Mouse (Mus musculus): ENCODE measurements at regions not wholly inside any gene's neighbourhood (a gene's known extent, or its start where the extent isn't known, plus 50 kb on each side); places are given as distances from the start of the nearest gene placed in this dataset.

GRCm38 (mm10) chr6:117272227-117272955, 104.1 kb downstream of the Cxcl12 start:
- Histone ChIP-seq H3K4me1 (replicated peaks; ENCODE audit: control insufficient read depth, insufficient read depth, low read length) (no peaks in the 10 kb centered on the region), H3K9ac (ENCODE audit: low read depth, low read length) (no peak overlapping the region), H3K36me3 (ENCODE audit: control insufficient read depth, insufficient read depth) (no peaks in the 10 kb centered on the region), H3K27ac (ENCODE audit: low read depth, low read length) (no peak overlapping the region), H3K4me3 (ENCODE audit: low read depth, low read length) (no peak overlapping the region), H3K27me3 (replicated peaks; ENCODE audit: control insufficient read depth, insufficient read depth, low read length) (no peaks in the 10 kb centered on the region), H3K9me3 (ENCODE audit: control insufficient read depth) (no peaks in the 10 kb centered on the region), H3K4me2 (replicated peaks; ENCODE audit: low read depth) (no peak overlapping the region)
- no peak for TF ChIP-seq CTCF (IDR thresholded peaks at IDR 0.05; ENCODE audit: low read depth)
- 71% methylated on average over 9 of the region's 9 CpGs for WGBS
- ATAC-seq: no peak

DNA sequence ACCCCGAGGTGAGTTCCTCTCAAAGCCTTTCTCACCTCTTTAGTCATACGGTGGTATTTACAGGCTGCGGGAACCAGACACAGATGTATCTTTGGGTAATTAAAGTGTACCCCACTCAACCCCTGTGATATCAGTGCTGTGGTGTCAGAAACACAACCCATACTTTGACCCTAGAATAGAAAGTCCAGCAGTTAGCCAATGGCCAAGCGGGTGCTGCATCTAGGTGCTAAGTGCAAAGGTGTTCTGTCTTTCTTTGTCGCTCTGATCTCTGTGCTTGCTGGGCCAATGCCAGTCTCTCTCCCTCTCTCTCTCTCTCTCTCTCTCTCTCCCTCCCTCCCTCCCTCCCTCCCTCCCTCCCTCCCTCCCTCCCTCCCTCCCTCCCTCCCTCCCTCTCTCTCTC, 107.6 kb downstream of the Cxcl12 start:
- Histone ChIP-seq H3K27me3 (replicated peaks; ENCODE audit: control insufficient read depth, insufficient read depth, low read length) (no peaks in the 10 kb centered on the region), H3K4me2 (replicated peaks; ENCODE audit: low read depth) (no peak overlapping the region), H3K4me1 (replicated peaks; ENCODE audit: control insufficient read depth, insufficient read depth, low read length) (no peaks in the 10 kb centered on the region), H3K4me3 (ENCODE audit: low read depth, low read length) (no peak overlapping the region), H3K9ac (ENCODE audit: low read depth, low read length) (no peak overlapping the region), H3K27ac (ENCODE audit: low read depth, low read length) (no peak overlapping the region), H3K36me3 (ENCODE audit: control insufficient read depth, insufficient read depth) (no peaks in the 10 kb centered on the region), H3K9me3 (ENCODE audit: control insufficient read depth) (no peaks in the 10 kb centered on the region)
- ATAC-seq: no peak
- TF ChIP-seq CTCF (IDR thresholded peaks at IDR 0.05; ENCODE audit: low read depth): no peak
- WGBS: 90% methylated on average over 5 of the region's 5 CpGs

- 67% methylated on average over 3 of the region's 3 CpGs for WGBS
Measured at GRCm38 (mm10) chr6:117276850-117277249, 108.5 kb downstream of the Cxcl12 start.

GRCm38 (mm10) chr6:117279297-117279696, 111.0 kb downstream of the Cxcl12 start:
- no peak for TF ChIP-seq CTCF (IDR thresholded peaks at IDR 0.05; ENCODE audit: low read depth)
- H3K4me2 ChIP-seq (replicated peaks; ENCODE audit: low read depth): no peak overlapping the region
- no peaks in the 10 kb centered on the region for H3K27me3 ChIP-seq (replicated peaks; ENCODE audit: control insufficient read depth, insufficient read depth, low read length)
- H3K4me3 ChIP-seq (ENCODE audit: low read depth, low read length): no peak overlapping the region
- no peaks in the 10 kb centered on the region for H3K4me1 ChIP-seq (replicated peaks; ENCODE audit: control insufficient read depth, insufficient read depth, low read length)
- H3K9ac ChIP-seq (ENCODE audit: low read depth, low read length): no peak overlapping the region
- no peaks in the 10 kb centered on the region for H3K9me3 ChIP-seq (ENCODE audit: control insufficient read depth)
- no peak for ATAC-seq
- no peaks in the 10 kb centered on the region for H3K36me3 ChIP-seq (ENCODE audit: control insufficient read depth, insufficient read depth)
- H3K27ac ChIP-seq (ENCODE audit: low read depth, low read length): no peak overlapping the region

More at GRCm38 (mm10) chr6:117276850-117277249, 108.5 kb downstream of the Cxcl12 start:
- TF ChIP-seq CTCF (IDR thresholded peaks at IDR 0.05; ENCODE audit: low read depth): no peak
- Histone ChIP-seq H3K9ac (ENCODE audit: low read depth, low read length) (no peak overlapping the region), H3K4me1 (replicated peaks; ENCODE audit: control insufficient read depth, insufficient read depth, low read length) (no peaks in the 10 kb centered on the region), H3K4me3 (ENCODE audit: low read depth, low read length) (no peak overlapping the region), H3K27ac (ENCODE audit: low read depth, low read length) (no peak overlapping the region), H3K27me3 (replicated peaks; ENCODE audit: control insufficient read depth, insufficient read depth, low read length) (no peaks in the 10 kb centered on the region), H3K36me3 (ENCODE audit: control insufficient read depth, insufficient read depth) (no peaks in the 10 kb centered on the region), H3K9me3 (ENCODE audit: control insufficient read depth) (no peaks in the 10 kb centered on the region), H3K4me2 (replicated peaks; ENCODE audit: low read depth) (no peak overlapping the region)
- ATAC-seq: no peak

DNA sequence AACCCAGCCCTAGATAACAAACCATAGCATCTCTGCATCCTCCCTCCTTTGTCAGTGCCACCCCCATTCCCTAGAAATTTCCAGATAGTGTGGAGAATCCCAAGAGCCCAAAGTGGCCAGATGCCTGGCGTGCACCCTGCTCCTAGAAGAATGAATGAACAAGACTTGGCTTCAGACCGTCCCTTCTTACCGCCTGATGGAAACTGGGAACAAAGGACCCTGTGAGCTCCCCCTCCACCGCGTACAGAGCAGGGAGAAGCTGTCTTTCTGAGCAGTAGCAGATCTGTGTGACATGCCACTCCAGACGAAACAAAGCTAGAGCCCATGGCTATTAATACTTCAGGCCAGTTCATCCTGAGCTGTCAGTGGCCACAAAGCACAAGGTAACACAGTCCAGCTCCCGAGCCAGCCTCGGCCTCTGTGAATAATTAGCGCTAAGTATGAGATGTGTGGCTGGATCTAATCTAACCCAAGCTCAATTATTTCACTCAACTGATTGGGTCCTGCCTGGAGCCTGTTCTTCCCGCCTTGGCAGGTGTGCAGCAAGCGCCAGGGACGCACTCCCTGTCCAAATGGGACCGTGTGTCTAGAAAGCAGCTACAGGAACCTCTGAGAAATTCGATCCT, 111.6 kb downstream of the Cxcl12 start:
- no peak for ATAC-seq
- no peak overlapping the region for H3K4me3 ChIP-seq (ENCODE audit: low read depth, low read length)
- TF ChIP-seq CTCF (IDR thresholded peaks at IDR 0.05; ENCODE audit: low read depth): no peak
- H3K27ac ChIP-seq (ENCODE audit: low read depth, low read length): no peak overlapping the region
- H3K27me3 ChIP-seq (replicated peaks; ENCODE audit: control insufficient read depth, insufficient read depth, low read length): no peaks in the 10 kb centered on the region
- H3K4me1 ChIP-seq (replicated peaks; ENCODE audit: control insufficient read depth, insufficient read depth, low read length): no peaks in the 10 kb centered on the region
- no peaks in the 10 kb centered on the region for H3K9me3 ChIP-seq (ENCODE audit: control insufficient read depth)
- H3K36me3 ChIP-seq (ENCODE audit: control insufficient read depth, insufficient read depth): no peaks in the 10 kb centered on the region
- H3K4me2 ChIP-seq (replicated peaks; ENCODE audit: low read depth): no peak overlapping the region
- H3K9ac ChIP-seq (ENCODE audit: low read depth, low read length): no peak overlapping the region
- 59% methylated on average over 14 of the region's 14 CpGs for WGBS

- H3K9ac ChIP-seq (ENCODE audit: low read depth, low read length): no peak overlapping the region
- no peak overlapping the region for H3K27ac ChIP-seq (ENCODE audit: low read depth, low read length)
- H3K4me1 ChIP-seq (replicated peaks; ENCODE audit: control insufficient read depth, insufficient read depth, low read length): no peaks in the 10 kb centered on the region
- ATAC-seq: no peak
- H3K4me2 ChIP-seq (replicated peaks; ENCODE audit: low read depth): no peak overlapping the region
- H3K4me3 ChIP-seq (ENCODE audit: low read depth, low read length): no peak overlapping the region
- H3K36me3 ChIP-seq (ENCODE audit: control insufficient read depth, insufficient read depth): no peaks in the 10 kb centered on the region
- no peaks in the 10 kb centered on the region for H3K27me3 ChIP-seq (replicated peaks; ENCODE audit: control insufficient read depth, insufficient read depth, low read length)
- H3K9me3 ChIP-seq (ENCODE audit: control insufficient read depth): no peaks in the 10 kb centered on the region
- no peak for TF ChIP-seq CTCF (IDR thresholded peaks at IDR 0.05; ENCODE audit: low read depth)
- 83% methylated on average over 3 of the region's 3 CpGs for WGBS
Measured at GRCm38 (mm10) chr6:117280911-117281310, 112.6 kb downstream of the Cxcl12 start.
